Mouse (Mus musculus) c-Kit-positive CD71-positive TER-119-positive erythroid progenitor cells, embryonic 14.5 days (primary cell): ENCODE results near the gene Sat1.
"Not testable (repeated sequence)": the region's sequence is repeated elsewhere in the genome, so short reads cannot be mapped to it uniquely, and the experiment has no call there.

Experiments
- DNase-seq: peaks from one replicate; pipeline ENCODE4 v3.0.0-alpha.2; 2013; ENCODE audit warnings: low spot score

Gene Sat1

GRCm38 (mm10) chrX:155216271-155216670, at the start of gene Sat1:
Gene Sat1 (minus strand): TSS chrX:155216449.
- peak; percentile 83 for DNase-seq

- DNase-seq = peak; percentile 13
Measured at GRCm38 (mm10) chrX:155262915-155263252, 46.6 kb upstream of the Sat1 start.

- peak; percentile 69 for DNase-seq
Measured at GRCm38 (mm10) chrX:155262235-155262914, 46.1 kb upstream of the Sat1 start, which contains the start of gene Acot9. Gene Acot9 (plus strand): TSS chrX:155262443.

DNA sequence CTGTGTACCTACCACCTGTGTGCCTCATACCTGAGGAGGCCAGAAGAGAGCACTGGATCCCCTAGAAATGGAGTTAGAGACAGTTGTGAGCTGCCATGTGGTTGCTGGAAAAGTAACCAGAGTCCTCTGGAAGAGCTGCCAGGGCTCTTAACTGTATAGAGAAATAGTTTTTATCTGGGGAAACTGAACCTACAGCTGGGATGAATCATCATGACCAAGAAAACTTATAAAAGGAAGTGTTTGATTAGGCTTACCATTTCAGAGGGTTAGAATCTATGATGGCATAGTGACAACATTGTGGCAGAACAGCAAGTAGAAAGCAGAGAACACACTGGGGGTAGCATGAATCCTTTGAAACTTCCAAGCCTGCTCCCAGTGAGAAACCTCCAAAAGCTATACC, 40.6 kb upstream of the Sat1 start:
- DNase-seq = no peak

- DNase-seq = no peak
Measured at GRCm38 (mm10) chrX:155218277-155218676, 2.0 kb upstream of the Sat1 start.

DNA sequence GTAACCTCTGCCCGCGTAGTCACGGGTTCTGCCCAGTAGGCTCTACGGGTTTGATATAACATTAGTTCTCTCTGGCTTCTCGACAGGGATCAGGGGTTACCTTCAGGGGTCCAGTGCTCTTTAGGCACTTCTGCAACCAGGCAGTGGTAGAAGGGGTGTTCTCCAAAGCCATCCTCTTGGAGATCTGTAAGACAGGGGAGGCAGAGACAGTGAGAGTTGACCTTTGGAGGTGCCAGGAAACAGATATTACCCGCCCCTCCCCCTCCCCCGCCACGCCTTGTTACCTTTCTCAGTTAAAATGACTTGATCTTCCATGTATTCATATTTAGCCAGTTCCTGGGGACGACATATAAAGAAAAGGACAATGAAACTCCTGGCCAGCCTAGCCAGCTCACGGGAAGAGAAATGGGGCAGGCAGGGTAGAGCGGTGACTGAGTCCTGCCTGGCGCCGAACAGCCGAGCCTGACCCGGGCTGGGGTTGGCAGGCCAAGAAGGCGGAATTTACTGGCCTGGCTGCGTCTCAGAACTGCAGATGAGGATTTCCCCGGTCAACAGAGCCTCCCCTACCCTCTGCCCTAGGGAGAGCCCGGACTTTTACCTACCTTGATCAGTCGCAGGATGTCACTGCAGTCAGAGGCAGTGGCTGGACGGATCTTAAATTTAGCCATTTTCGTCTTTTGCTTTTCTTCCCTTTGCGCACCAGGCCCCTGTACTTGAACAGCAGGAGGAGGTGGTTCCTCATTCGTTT, 574 bp downstream of the Sat1 start:
- peak; percentile 29 for DNase-seq

DNA sequence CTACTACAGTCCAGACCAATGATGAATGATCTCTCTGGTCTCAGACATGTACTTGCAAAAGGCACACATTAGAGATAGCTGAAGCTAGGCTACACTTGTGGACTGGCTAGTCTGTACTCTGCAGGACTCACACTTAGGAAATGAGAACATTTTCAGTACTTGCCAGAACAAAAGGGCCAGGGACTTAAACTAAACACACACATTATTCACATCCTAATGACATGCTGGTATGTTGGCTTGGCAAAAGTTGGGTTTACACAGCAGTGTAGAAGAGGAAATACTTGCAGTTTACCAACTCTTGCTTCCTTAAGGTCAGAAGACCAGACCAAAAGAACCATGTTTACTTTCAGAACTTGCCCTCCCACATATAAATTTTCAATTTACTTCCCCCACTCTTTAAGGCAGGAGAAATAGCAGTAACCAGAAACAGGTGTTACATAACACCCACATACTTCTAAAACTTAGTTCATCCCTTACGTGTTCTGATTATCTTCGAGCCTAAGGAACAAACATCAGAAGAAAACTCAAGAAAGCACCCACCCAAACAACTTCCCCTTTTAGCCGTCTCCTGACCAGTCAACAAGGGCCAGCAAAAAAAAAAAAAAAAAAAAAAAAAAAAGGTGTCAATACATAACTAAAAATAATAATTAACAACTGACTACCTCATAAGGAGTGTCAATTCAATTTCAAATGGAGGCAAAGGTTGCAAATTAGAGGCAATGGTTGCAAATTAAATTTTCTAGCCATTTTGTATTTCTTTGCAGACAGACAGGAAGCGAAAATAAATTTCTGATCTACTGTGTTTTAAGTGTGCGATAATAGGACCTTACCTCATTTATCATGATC, 1.7 kb downstream of the Sat1 start:
- DNase-seq = no peak

GRCm38 (mm10) chrX:155208671-155209070, 7.6 kb downstream of the Sat1 start:
- DNase-seq = no peak

DNA sequence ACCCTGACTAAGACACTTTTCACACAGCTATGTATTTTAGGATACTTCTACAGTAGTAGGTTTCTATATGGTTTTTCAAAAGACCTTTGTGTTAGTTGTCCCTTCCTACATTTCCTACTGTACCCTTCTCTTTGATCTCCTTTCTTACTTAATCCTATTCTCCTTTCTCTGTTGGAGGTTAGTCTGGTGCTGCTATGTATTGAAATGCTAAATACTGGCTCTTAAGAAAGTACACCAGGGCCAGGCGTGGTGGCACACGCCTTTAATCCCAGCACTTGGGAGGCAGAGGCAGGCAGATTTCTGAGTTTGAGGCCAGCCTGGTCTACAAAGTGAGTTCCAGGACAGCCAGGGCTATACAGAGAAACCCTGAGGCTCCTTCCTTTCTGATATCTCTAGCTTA, 10.8 kb downstream of the Sat1 start:
- DNase-seq = not testable (repeated sequence)

GRCm38 (mm10) chrX:155202406-155203305, 13.6 kb downstream of the Sat1 start:
- no peak for DNase-seq

DNA sequence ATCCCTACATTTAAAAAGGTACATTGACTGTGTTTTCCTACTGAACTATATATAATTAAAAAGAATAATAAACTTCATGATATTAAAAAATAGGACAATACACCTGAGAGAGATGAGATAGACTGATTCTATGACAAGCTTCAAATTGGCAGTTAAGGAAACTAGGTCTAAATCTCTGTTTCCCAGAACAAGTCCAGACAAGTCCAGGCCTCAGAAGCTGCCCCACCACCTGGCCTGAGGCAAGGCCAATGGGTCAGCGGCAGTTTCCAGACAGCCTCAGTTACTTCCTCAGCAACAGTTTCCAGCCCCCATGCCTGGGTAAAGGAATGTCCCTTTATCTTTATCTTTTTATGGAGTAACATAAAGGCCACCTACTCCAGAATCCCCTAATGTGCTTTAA, 14.4 kb downstream of the Sat1 start:
- no peak for DNase-seq

DNA sequence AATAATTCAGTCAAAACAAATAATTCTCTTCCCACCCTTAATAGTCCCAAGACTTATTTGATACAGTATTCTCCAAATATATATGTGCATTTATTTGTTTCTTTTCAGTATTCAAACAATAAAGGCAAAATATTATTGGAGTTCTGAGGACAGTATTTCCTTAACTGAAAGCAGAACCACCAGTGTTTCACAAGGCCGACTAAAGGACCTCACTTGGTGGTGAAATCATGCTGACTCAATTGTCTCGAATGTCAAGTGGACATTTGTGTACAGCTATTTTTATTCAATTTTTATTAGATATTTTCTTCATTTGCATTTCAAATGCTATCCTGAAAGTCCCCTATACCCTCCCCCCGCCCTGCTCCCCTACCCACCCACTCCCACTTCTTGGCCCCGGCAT, 21.3 kb downstream of the Sat1 start:
- no peak for DNase-seq

- DNase-seq = no peak
Measured at GRCm38 (mm10) chrX:155193732-155194443, 22.4 kb downstream of the Sat1 start.

- no peak for DNase-seq
Measured at GRCm38 (mm10) chrX:155191941-155192340, 24.3 kb downstream of the Sat1 start.

- DNase-seq = no peak
Measured at GRCm38 (mm10) chrX:155177640-155178039, 38.6 kb downstream of the Sat1 start.

GRCm38 (mm10) chrX:155177230-155177629, 39.0 kb downstream of the Sat1 start:
- DNase-seq = no peak

DNA sequence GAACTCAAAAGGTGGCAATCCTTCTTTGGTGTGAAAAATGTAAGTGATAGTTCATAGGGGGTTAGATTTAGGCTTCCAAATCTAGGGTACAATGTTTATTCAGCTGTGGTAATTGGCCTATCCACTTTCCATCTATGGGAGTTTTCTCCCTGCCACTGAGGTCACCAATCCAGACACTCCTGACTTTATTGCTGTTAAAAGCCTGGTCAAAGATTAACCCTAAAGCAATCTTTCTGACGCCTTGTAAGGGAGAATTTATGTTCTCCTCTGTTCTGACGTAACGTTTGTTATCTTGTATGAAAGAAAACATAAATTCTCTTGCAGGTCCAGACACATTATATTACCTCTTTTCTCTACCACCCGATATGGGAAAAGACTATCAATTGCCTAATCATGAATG, 40.7 kb downstream of the Sat1 start:
- no peak for DNase-seq

DNA sequence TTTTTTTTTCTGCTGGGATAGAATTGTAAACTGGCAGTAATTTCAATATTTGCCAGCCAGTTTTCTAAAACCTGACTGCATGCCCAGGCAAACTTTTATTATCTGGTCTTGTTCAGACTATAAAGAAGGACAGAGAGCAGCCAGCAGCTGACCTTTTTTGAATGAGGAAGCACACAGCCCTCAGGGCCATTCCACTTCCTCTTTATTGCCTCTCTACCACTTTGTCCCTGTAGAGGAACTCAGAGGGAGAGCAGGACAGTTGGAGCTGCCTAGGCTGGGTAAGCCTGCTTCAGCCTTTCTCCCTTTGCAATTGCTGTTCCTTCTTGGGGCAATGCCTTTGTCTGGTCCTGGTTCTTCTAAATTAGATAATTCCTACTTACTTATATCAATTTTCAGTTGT, 43.9 kb downstream of the Sat1 start:
- DNase-seq = no peak

GRCm38 (mm10) chrX:155171754-155172153, 44.5 kb downstream of the Sat1 start:
- DNase-seq = no peak

- DNase-seq = no peak
Measured at GRCm38 (mm10) chrX:155169886-155170285, 46.4 kb downstream of the Sat1 start.

DNA sequence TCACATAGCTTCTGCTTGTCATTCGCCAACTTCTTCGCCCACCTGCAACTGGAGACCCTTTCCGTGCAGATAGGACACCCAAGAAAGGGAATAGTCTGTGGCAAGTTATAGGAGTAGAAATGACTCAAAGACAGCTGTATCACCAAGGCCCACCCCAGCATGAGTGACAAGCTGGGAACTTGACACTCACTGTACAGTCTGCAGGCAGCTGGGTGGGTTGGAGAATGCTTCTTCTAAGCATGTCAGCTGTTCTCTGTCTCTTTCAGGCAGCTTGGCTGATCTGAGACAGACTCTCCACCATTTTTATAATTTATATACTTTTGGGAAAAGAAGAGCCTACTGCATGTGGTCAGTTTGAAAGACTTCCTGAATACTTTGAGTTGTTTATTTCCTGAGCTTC, 48.6 kb downstream of the Sat1 start:
- no peak for DNase-seq
